Mouse (Mus musculus) embryo, embryonic 9.5 days (tissue): ENCODE measurements around the gene Appl2.

Experiments used
- DNase-seq: peaks from one replicate; pipeline ENCODE4 v3.0.0-alpha.2; 2017; ENCODE audit errors: extremely low spot score

Gene Appl2

GRCm38 (mm10) chr10:83565449-83566441 is 82.8 kb downstream of the Appl2 start:
- no peak for DNase-seq

DNA sequence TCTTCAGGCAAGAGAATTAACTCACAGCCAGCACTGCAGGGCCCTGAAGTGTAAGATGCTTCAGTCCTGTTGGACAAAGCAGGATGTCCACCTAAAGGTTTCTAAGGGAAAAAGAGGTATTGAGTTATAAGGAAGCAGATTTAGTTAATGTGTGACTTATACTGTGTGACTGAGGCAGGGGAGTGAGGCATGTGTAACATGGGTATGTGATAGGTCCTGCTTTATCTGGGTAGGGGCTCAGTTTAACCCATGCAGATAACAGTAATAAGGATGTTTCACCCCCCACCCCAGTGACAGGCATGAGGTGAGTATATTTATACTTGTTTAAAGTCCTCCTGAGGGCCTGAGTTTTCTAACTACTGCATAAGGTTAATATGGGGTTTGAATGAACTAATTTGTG is 85.5 kb downstream of the Appl2 start:
- no peak for DNase-seq
